Mouse (Mus musculus): Measurements from ENCODE around the gene Mdh2. TPM values are rescaled to one million over a fixed set of nuclear protein-coding genes. Genes with fewer than 3 reads are reported as not detected.
A peak's percentile ranks its signal among the peaks of the same experiment; 100 is the strongest.

Gene Mdh2
- total RNA-seq, 1 experiment from 2014 or later = 130 TPM

- ATAC-seq (replicated peaks in 1 of 2; ENCODE audit: insufficient read depth in 1 of 2, low FRiP score in 2 of 2, low TSS enrichment in 1 of 2, low read depth in 1 of 2, poor library complexity in 2 of 2, severe bottlenecking in 2 of 2) = no peak
Observed at GRCm38 (mm10) chr5:135761881-135762280, 16.4 kb upstream of the Mdh2 start.

- peak; percentile 83 for ATAC-seq (replicated peaks in 1 of 2; ENCODE audit: insufficient read depth in 1 of 2, low FRiP score in 2 of 2, low TSS enrichment in 1 of 2, low read depth in 1 of 2, poor library complexity in 2 of 2, severe bottlenecking in 2 of 2)
Observed at GRCm38 (mm10) chr5:135763526-135763925, 14.8 kb upstream of the Mdh2 start.

GRCm38 (mm10) chr5:135764971-135765370 lies 13.3 kb upstream of the Mdh2 start:
- ATAC-seq (replicated peaks in 1 of 2; ENCODE audit: insufficient read depth in 1 of 2, low FRiP score in 2 of 2, low TSS enrichment in 1 of 2, low read depth in 1 of 2, poor library complexity in 2 of 2, severe bottlenecking in 2 of 2) = no peak

GRCm38 (mm10) chr5:135772519-135772918 lies 5.8 kb upstream of the Mdh2 start:
- ATAC-seq (replicated peaks in 1 of 2; ENCODE audit: insufficient read depth in 1 of 2, low FRiP score in 2 of 2, low TSS enrichment in 1 of 2, low read depth in 1 of 2, poor library complexity in 2 of 2, severe bottlenecking in 2 of 2) = peak; percentile 33 to 68; a peak in 2 of 4 replicates

- ATAC-seq (replicated peaks in 1 of 2; ENCODE audit: insufficient read depth in 1 of 2, low FRiP score in 2 of 2, low TSS enrichment in 1 of 2, low read depth in 1 of 2, poor library complexity in 2 of 2, severe bottlenecking in 2 of 2) = no peak
Observed at GRCm38 (mm10) chr5:135776546-135776945, 1.7 kb upstream of the Mdh2 start.

- no peak; a peak in 1 of 4 replicates for ATAC-seq (replicated peaks in 1 of 2; ENCODE audit: insufficient read depth in 1 of 2, low FRiP score in 2 of 2, low TSS enrichment in 1 of 2, low read depth in 1 of 2, poor library complexity in 2 of 2, severe bottlenecking in 2 of 2)
Observed at GRCm38 (mm10) chr5:135777796-135778470, 347 bp upstream of the Mdh2 start, which contains the start of gene Styxl1. Styxl1 (minus strand) TSS chr5:135778385.

GRCm38 (mm10) chr5:135780331-135780730 lies 2.1 kb downstream of the Mdh2 start:
- ATAC-seq (replicated peaks in 1 of 2; ENCODE audit: insufficient read depth in 1 of 2, low FRiP score in 2 of 2, low TSS enrichment in 1 of 2, low read depth in 1 of 2, poor library complexity in 2 of 2, severe bottlenecking in 2 of 2) = no peak

- no peak for ATAC-seq (replicated peaks in 1 of 2; ENCODE audit: insufficient read depth in 1 of 2, low FRiP score in 2 of 2, low TSS enrichment in 1 of 2, low read depth in 1 of 2, poor library complexity in 2 of 2, severe bottlenecking in 2 of 2)
Observed at GRCm38 (mm10) chr5:135782901-135783300, 4.6 kb downstream of the Mdh2 start.

DNA sequence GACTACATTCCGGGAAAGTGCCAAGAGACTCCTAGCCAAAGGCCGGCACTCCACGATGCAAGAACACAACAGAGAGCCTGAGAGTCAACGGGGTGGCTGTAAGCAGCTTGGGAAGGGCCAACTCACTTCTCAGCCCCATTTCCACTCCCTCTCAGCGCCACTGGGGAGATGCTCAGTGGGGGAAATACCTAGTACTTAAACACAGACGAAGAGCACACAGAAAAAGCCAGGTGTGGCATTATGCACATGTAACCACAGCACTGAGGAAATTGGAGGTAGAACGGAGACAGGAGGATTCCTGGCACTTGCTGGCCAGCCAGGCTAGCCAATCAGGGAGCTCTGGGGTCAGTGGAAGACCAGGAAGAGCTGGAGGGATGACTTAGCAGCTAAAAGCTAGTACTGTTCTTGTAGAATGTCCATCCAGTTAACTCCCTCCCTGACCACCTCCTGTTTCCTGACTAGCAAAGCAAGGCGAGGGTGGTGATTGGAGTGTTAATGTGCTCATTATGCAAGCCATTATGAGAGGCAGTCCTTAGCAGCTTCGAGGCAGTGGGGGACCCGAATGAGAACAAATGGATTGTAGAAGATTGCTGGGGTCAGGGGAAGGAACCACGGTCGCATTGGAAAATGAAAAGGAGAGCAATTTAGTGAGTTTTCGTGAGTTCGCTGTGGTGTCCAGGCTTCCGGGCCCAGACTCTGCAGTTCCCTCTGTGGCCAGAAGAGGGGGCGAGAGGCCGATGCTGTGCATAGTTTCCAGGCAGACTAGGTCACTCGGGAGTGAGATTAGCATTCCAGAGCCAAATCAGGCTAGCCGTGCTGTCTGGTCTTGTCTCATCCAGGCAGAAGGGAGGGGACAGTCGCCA lies 15.9 kb downstream of the Mdh2 start:
- ATAC-seq (replicated peaks in 1 of 2; ENCODE audit: insufficient read depth in 1 of 2, low FRiP score in 2 of 2, low TSS enrichment in 1 of 2, low read depth in 1 of 2, poor library complexity in 2 of 2, severe bottlenecking in 2 of 2) = peak; percentile 84 to 90

DNA sequence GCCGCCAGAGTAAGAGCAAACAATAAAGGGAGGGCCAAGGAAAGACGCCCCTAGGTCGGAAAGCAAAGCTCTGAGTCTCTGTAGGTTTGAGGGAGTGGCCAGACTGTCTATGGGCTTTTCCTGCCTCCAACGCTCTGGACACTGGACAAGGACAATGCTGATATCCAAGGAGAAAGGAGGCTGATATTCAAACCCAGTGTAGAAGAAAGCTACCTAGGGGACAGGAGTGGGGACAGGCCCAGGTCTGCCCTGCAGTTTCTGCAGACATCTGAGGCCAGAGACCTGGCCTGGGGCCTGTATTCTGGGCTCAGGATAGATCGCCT lies 16.5 kb downstream of the Mdh2 start:
- no peak for ATAC-seq (replicated peaks in 1 of 2; ENCODE audit: insufficient read depth in 1 of 2, low FRiP score in 2 of 2, low TSS enrichment in 1 of 2, low read depth in 1 of 2, poor library complexity in 2 of 2, severe bottlenecking in 2 of 2)

- no peak for ATAC-seq (replicated peaks in 1 of 2; ENCODE audit: insufficient read depth in 1 of 2, low FRiP score in 2 of 2, low TSS enrichment in 1 of 2, low read depth in 1 of 2, poor library complexity in 2 of 2, severe bottlenecking in 2 of 2)
Observed at GRCm38 (mm10) chr5:135799746-135800145, 21.5 kb downstream of the Mdh2 start.

DNA sequence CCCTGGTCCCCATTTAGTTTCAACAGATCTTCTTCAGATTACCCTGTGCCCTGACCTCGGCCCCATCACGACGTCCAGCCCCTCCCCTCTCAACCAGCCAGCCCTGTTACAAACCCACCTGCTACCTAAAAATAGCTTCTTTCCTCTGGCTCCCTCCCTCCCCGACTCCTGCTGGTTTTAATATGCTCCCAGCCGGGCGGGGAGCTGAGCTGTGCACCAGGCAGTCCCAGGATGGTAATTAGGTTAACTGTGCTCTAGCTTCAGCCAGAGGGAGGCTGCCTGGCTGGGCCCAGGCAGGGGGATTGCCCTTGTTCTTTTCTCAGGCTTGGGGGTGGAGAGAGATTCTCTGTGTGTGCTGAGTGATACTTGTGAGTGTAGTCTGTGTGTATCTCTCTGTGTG lies 22.6 kb downstream of the Mdh2 start:
- no peak for ATAC-seq (replicated peaks in 1 of 2; ENCODE audit: insufficient read depth in 1 of 2, low FRiP score in 2 of 2, low TSS enrichment in 1 of 2, low read depth in 1 of 2, poor library complexity in 2 of 2, severe bottlenecking in 2 of 2)

DNA sequence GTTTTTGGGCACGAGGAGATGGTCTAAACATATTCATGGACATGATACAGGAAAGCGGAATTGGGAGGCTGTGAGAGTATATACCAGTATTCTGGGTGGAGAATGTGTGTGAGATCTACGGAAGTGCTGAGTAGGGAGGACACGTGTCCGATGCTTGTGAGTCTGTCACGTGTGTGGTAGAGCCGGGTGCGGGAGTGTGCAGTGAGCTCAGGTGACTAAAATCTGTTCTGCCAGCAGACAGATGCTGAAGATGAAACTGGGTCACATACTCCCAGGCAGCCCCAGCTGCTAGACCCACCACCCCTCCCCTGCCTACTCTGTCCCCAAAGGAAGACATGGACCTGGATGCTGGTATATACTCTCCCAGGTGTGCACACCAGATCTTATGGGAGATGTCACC lies 24.4 kb downstream of the Mdh2 start:
- ATAC-seq (replicated peaks in 1 of 2; ENCODE audit: insufficient read depth in 1 of 2, low FRiP score in 2 of 2, low TSS enrichment in 1 of 2, low read depth in 1 of 2, poor library complexity in 2 of 2, severe bottlenecking in 2 of 2) = no peak

DNA sequence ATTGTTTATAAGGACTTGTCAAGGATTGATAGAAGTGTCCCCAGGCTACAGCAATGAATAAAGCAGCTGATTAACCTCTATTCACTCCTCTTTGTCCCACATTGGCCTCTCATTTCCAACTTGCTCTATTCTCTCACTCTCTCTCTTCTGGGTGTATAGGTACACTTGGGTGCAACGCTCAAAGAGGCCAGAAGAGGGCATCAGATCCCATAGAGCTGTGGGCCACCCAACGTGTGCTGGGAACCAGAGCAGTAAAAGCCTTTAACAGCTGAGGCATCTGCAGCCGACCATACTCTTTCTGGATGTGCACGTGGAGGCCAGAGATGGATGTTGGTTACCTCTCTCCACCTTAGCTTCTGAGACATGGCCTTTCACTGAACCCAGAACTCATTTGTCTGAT lies 24.9 kb downstream of the Mdh2 start:
- ATAC-seq (replicated peaks in 1 of 2; ENCODE audit: insufficient read depth in 1 of 2, low FRiP score in 2 of 2, low TSS enrichment in 1 of 2, low read depth in 1 of 2, poor library complexity in 2 of 2, severe bottlenecking in 2 of 2) = no peak

- ATAC-seq (replicated peaks in 1 of 2; ENCODE audit: insufficient read depth in 1 of 2, low FRiP score in 2 of 2, low TSS enrichment in 1 of 2, low read depth in 1 of 2, poor library complexity in 2 of 2, severe bottlenecking in 2 of 2) = no peak
Observed at GRCm38 (mm10) chr5:135803676-135804075, 25.4 kb downstream of the Mdh2 start.

DNA sequence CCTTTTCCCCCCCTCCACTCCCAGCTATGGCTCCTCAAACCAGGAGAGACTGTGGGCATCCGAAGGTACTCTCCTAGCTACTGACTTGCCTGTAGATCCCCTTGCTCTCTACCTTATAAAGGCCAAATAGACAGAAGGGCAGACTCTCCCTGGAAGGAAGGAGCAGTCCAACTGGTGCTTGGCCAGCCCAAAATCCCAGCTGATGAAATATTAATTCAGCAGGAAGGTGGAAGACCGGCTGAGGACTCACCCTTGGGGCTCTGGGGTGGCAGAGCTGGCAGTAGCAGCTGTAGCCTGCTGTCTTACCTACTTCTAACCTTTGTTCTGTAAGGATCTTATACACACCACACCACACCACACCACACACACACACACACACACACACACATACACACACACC lies 26.5 kb downstream of the Mdh2 start:
- ATAC-seq (replicated peaks in 1 of 2; ENCODE audit: insufficient read depth in 1 of 2, low FRiP score in 2 of 2, low TSS enrichment in 1 of 2, low read depth in 1 of 2, poor library complexity in 2 of 2, severe bottlenecking in 2 of 2) = no peak

GRCm38 (mm10) chr5:135806555-135807262 lies 28.4 kb downstream of the Mdh2 start, which contains the start of gene Srrm3:
Srrm3 (plus strand) TSS chr5:135806890.
- peak; percentile 90 to 94 for ATAC-seq (replicated peaks in 1 of 2; ENCODE audit: insufficient read depth in 1 of 2, low FRiP score in 2 of 2, low TSS enrichment in 1 of 2, low read depth in 1 of 2, poor library complexity in 2 of 2, severe bottlenecking in 2 of 2)

DNA sequence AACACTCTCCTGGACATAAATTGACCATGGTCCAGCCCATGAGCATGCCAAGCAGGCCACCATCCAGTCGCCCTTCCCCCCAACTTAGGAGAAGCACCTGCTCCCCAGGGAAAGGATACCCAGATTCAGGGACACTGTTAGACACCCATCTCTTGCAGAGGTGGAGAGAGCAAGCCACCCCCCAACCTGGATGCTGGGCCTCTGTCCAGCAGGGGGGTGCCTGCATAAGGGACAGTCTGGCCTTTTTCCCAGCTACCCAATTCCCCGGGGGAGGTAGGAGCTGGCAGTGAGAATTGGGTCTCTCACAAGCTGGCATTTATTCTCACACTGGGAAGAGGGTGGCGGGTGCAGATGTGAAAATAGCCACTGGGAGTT lies 29.0 kb downstream of the Mdh2 start:
- no peak for ATAC-seq (replicated peaks in 1 of 2; ENCODE audit: insufficient read depth in 1 of 2, low FRiP score in 2 of 2, low TSS enrichment in 1 of 2, low read depth in 1 of 2, poor library complexity in 2 of 2, severe bottlenecking in 2 of 2)

All from hematopoietic stem cell, adult 5-6 weeks (primary cell).